Mouse (Mus musculus): ENCODE results near the gene Hnrnpul2.
"Not testable (repeated sequence)": the region's sequence is repeated elsewhere in the genome, so short reads cannot be mapped to it uniquely, and the experiment has no call there.

Hnrnpul2 gene

GRCm38 (mm10) chr19:8818801-8819595 lies 812 bp upstream of the Hnrnpul2 start, which contains the start of gene Ttc9c:
Gene Ttc9c, minus strand, starts transcription at chr19:8819333.
- peak; percentile 80 for DNase-seq (ENCODE audit: low spot score)

- no peak for DNase-seq (ENCODE audit: low spot score)
Measured at GRCm38 (mm10) chr19:8820424-8820956, 680 bp downstream of the Hnrnpul2 start.

- no peak for DNase-seq (ENCODE audit: low spot score)
Measured at GRCm38 (mm10) chr19:8821146-8821545, 1.3 kb downstream of the Hnrnpul2 start.

GRCm38 (mm10) chr19:8822696-8823095 lies 2.9 kb downstream of the Hnrnpul2 start:
- DNase-seq (ENCODE audit: low spot score): no peak

GRCm38 (mm10) chr19:8829660-8830059 lies 9.8 kb downstream of the Hnrnpul2 start, which contains the start of gene AC129217.1:
Gene AC129217.1, plus strand, starts transcription at chr19:8829773.
- DNase-seq (ENCODE audit: low spot score): no peak

GRCm38 (mm10) chr19:8830664-8831063 lies 10.9 kb downstream of the Hnrnpul2 start:
- no peak for DNase-seq (ENCODE audit: low spot score)

GRCm38 (mm10) chr19:8831262-8831661 lies 11.5 kb downstream of the Hnrnpul2 start:
- no peak for DNase-seq (ENCODE audit: low spot score)

GRCm38 (mm10) chr19:8832971-8833370 lies 13.2 kb downstream of the Hnrnpul2 start:
- DNase-seq (ENCODE audit: low spot score): no peak

- DNase-seq (ENCODE audit: low spot score): not testable (repeated sequence)
Measured at GRCm38 (mm10) chr19:8836327-8836726, 16.5 kb downstream of the Hnrnpul2 start.

- peak; percentile 67 for DNase-seq (ENCODE audit: low spot score)
Measured at GRCm38 (mm10) chr19:8837251-8837791, 17.5 kb downstream of the Hnrnpul2 start, which contains the start of gene Bscl2. Gene Bscl2, plus strand, starts transcription at chr19:8837467.

GRCm38 (mm10) chr19:8838041-8838730 lies 18.4 kb downstream of the Hnrnpul2 start:
- DNase-seq (ENCODE audit: low spot score): peak; percentile 36

GRCm38 (mm10) chr19:8839103-8839907 lies 19.5 kb downstream of the Hnrnpul2 start, which contains the start of gene Gng3:
Gene Gng3, minus strand, starts transcription at chr19:8839194.
- DNase-seq (ENCODE audit: low spot score): no peak

GRCm38 (mm10) chr19:8839908-8840791 lies 20.3 kb downstream of the Hnrnpul2 start:
- peak; percentile 70 for DNase-seq (ENCODE audit: low spot score)

GRCm38 (mm10) chr19:8841012-8841411 lies 21.2 kb downstream of the Hnrnpul2 start:
- no peak for DNase-seq (ENCODE audit: low spot score)

GRCm38 (mm10) chr19:8842961-8843360 lies 23.2 kb downstream of the Hnrnpul2 start:
- DNase-seq (ENCODE audit: low spot score): no peak

- peak; percentile 82 for DNase-seq (ENCODE audit: low spot score)
Measured at GRCm38 (mm10) chr19:8844371-8845129, 24.7 kb downstream of the Hnrnpul2 start.

GRCm38 (mm10) chr19:8848356-8848755 lies 28.5 kb downstream of the Hnrnpul2 start:
- DNase-seq (ENCODE audit: low spot score): no peak

- DNase-seq (ENCODE audit: low spot score): no peak
Measured at GRCm38 (mm10) chr19:8850402-8850901, 30.6 kb downstream of the Hnrnpul2 start, which contains the start of gene Lrrn4cl. Gene Lrrn4cl, plus strand, starts transcription at chr19:8850768.

GRCm38 (mm10) chr19:8851639-8852038 lies 31.8 kb downstream of the Hnrnpul2 start:
- no peak for DNase-seq (ENCODE audit: low spot score)

Data from urinary bladder, postnatal 25 days (tissue).